In the genomic region with DNA sequence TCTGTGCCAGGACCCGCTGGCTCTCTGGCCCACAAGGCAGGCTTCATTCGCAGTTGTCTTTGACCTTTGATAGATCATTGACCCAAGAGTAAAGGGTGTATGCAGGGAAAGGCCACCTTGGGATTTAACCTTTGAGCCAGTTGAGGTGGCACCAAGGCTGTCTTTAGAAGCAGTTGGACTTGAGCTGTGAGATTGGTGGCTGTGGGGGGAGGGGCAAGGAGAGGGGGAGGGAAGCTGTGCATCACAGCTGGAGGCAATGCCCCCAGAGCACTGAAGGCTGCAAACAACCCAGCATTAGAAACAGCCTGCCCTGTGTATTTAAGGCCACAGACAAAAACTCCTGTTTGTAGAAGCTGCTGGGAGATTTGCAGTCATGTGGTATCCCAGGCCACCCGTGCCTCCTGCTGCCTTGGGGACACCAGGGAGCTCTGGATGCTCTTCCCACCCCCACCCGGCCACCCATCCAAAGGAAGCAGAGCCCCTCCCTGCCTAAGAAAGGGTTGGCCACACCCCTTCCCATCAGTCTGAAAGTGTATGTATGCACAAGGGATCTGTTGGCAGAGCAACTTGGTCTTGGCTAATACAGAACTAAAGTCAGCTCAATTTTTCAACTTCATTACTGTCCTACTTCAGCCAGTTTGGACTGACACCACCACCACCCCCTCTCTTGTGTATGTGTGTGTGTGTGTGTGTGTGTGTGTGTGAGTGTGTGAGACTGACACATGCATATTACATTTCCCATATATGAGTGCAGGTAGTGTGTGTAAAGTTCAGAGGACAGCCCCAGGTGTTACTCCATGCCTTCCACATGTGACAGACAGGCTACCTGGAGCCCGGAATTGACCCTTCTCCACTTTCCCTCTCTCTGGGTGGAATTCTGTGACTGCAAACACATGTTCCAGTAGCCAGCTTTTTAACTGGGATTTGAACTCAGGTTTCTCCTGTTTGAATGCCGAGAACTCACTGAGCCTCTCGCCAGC, we compare ENCODE assay signal across 9 mouse cellular contexts. TPM values are rescaled to one million over a fixed set of nuclear protein-coding genes. Genes with fewer than 3 reads are reported as not detected.
A peak's percentile ranks its signal among the peaks of the same experiment; 100 is the strongest.
DNase-seq lines count a peak whose midpoint lies in the region; ATAC-seq and TF ChIP-seq lines count a peak whose summit lies in the region.
"Had no signal": no experiment of that assay in that cellular context is flagged by ENCODE, and none has a peak within 500 bp of the region (broad histone marks: within the 10 kb centered on the region; RNA-seq: fewer than 3 reads in every experiment).

No protein-coding gene starts in this region.

- TF ChIP-seq POLR2A in thymus, adult 2 months (IDR thresholded peaks at IDR 0.05; ENCODE audit: control insufficient read depth, extremely low read depth, insufficient read depth, low read length, poor library complexity) = no peak

- H3K27ac ChIP-seq in hindbrain, embryonic 10.5 days = peak overlapping the region; percentile 64
- no peak overlapping the region; the same call in 1 of the 2 replicates for H3K27ac ChIP-seq in hindbrain, embryonic 13.5 days
- H3K27ac ChIP-seq in thymus, adult 2 months (ENCODE audit: control insufficient read depth, insufficient read depth, low read length) = peak overlapping the region; percentile 96
- no peak overlapping the region; the same call in 1 of the 2 replicates for H3K27ac ChIP-seq in lung, embryonic 16.5 days (ENCODE audit: low read length)
- H3K27ac ChIP-seq: forebrain, embryonic 13.5 days had no signal

- 49% methylated on average over 7 of the region's 7 CpGs for WGBS in hindbrain, embryonic 10.5 days
- WGBS in hindbrain, embryonic 13.5 days = 48% methylated on average over 7 of the region's 7 CpGs
- 82% methylated on average over 7 of the region's 7 CpGs for WGBS in thymus, adult 2 months
- 42% methylated on average over 7 of the region's 7 CpGs for WGBS in lung, embryonic 16.5 days

- H3K9me3 ChIP-seq in hindbrain, embryonic 10.5 days = no peaks in the 10 kb centered on the region
- H3K9me3 ChIP-seq in hindbrain, embryonic 13.5 days = no peaks in the 10 kb centered on the region
- no peaks in the 10 kb centered on the region for H3K9me3 ChIP-seq in lung, embryonic 16.5 days (ENCODE audit: control insufficient read depth, low read length)
- H3K9me3 ChIP-seq: forebrain, embryonic 13.5 days had no signal

- no peak for DNase-seq in hindbrain, embryonic 10.5 days (ENCODE audit: low spot score)
- DNase-seq in thymus, adult 2 months = peak; percentile 49
- DNase-seq in thymus, adult 18-20 months = no peak
- DNase-seq in embryo, embryonic 10 days (ENCODE audit: low spot score) = no peak
- DNase-seq in spleen, postnatal 14 days (ENCODE audit: low spot score in 2 of 2) = no peak

- no peak overlapping the region for H3K4me2 ChIP-seq in hindbrain, embryonic 13.5 days
- no peak overlapping the region for H3K4me2 ChIP-seq in lung, embryonic 16.5 days (ENCODE audit: low read depth, low read length)
- H3K4me2 ChIP-seq: forebrain, embryonic 13.5 days had no signal

- 0 out of 2 replicates have a peak, but pooled peaks cover 6% of the 10 kb centered on the region for H3K27me3 ChIP-seq in hindbrain, embryonic 10.5 days (ENCODE audit: insufficient read depth, poor library complexity, severe bottlenecking)
- no peaks in the 10 kb centered on the region for H3K27me3 ChIP-seq in hindbrain, embryonic 13.5 days
- H3K27me3 ChIP-seq in thymus, adult 2 months (ENCODE audit: control insufficient read depth, insufficient read depth, low read length) = no peaks in the 10 kb centered on the region
- H3K27me3 ChIP-seq in lung, embryonic 16.5 days (ENCODE audit: control insufficient read depth, insufficient read depth, low read depth, low read length) = no peaks in the 10 kb centered on the region
- H3K27me3 ChIP-seq: forebrain, embryonic 13.5 days had no signal

- H3K36me3 ChIP-seq in hindbrain, embryonic 10.5 days = no peaks in the 10 kb centered on the region
- no peaks in the 10 kb centered on the region for H3K36me3 ChIP-seq in hindbrain, embryonic 13.5 days
- H3K36me3 ChIP-seq in thymus, adult 2 months (ENCODE audit: control insufficient read depth, insufficient read depth, low read length) = no peaks in the 10 kb centered on the region
- no peaks in the 10 kb centered on the region for H3K36me3 ChIP-seq in lung, embryonic 16.5 days (ENCODE audit: control insufficient read depth, insufficient read depth, low read length)

- H3K9ac ChIP-seq in hindbrain, embryonic 13.5 days = no peak overlapping the region
- H3K9ac ChIP-seq in lung, embryonic 16.5 days (ENCODE audit: low read length) = no peak overlapping the region
- H3K9ac ChIP-seq: forebrain, embryonic 13.5 days had no signal

- ATAC-seq in hindbrain, embryonic 13.5 days (ENCODE audit: low FRiP score) = no peak
- peak; percentile 51 for ATAC-seq in lung, embryonic 16.5 days (ENCODE audit: low read depth)
- ATAC-seq in erythroblast, adult 5-6 weeks (replicated peaks; ENCODE audit: low FRiP score, poor library complexity, severe bottlenecking) = no peak
- ATAC-seq: forebrain, embryonic 13.5 days had no signal

- TF ChIP-seq CTCF in thymus, adult 2 months (IDR thresholded peaks at IDR 0.05; ENCODE audit: borderline replicate concordance, control insufficient read depth, extremely low read depth, insufficient read depth, low read length, poor library complexity) = no peak

- H3K4me1 ChIP-seq in hindbrain, embryonic 10.5 days (replicated peaks) = peaks cover 58% of the 10 kb centered on the region
- H3K4me1 ChIP-seq in hindbrain, embryonic 13.5 days (replicated peaks) = peaks cover 34% of the 10 kb centered on the region
- peaks cover 82% of the 10 kb centered on the region for H3K4me1 ChIP-seq in thymus, adult 2 months (replicated peaks; ENCODE audit: control insufficient read depth, insufficient read depth, low read length)
- H3K4me1 ChIP-seq in lung, embryonic 16.5 days (replicated peaks; ENCODE audit: control insufficient read depth, insufficient read depth, low read length) = peaks cover 31% of the 10 kb centered on the region

- H3K4me3 ChIP-seq in hindbrain, embryonic 10.5 days = no peak overlapping the region
- H3K4me3 ChIP-seq in hindbrain, embryonic 13.5 days = no peak overlapping the region
- H3K4me3 ChIP-seq in thymus, adult 2 months (ENCODE audit: control insufficient read depth, insufficient read depth, low read length) = no peak overlapping the region
- H3K4me3 ChIP-seq in lung, embryonic 16.5 days (ENCODE audit: low read length) = no peak overlapping the region
- H3K4me3 ChIP-seq: forebrain, embryonic 13.5 days had no signal

RNA-seq across cellular contexts. Expression of gene Trpm1, which starts 6.3 kb away (rescaled TPM):
- polyA plus RNA-seq in hindbrain, embryonic 10.5 days (2016; fragmentation: Nextera tagmentation; extraction: Ambion mirVana) = 2.0 and 6.1 TPM in 2 replicates
- 0.26 and 0.66 TPM in 2 replicates for polyA plus RNA-seq in hindbrain, embryonic 13.5 days (2015; fragmentation: Nextera tagmentation; extraction: Ambion mirVana)
- polyA plus RNA-seq in thymus, adult 2 months (2012; rRNA removed) = 1.7 and 2.3 TPM in 2 replicates
- 0.10 TPM in 1 of 2 replicates, not detected in the other for polyA plus RNA-seq in lung, embryonic 16.5 days (2015; fragmentation: Nextera tagmentation; extraction: Ambion mirVana)
- total RNA-seq in erythroblast, adult 5-6 weeks (2015; ENCODE audit: low replicate concordance) = not detected in 2 replicates
- total RNA-seq in erythroblast, adult 5-6 weeks (2017; ENCODE audit: low replicate concordance) = not detected in 2 replicates

Comparison
In these comparisons a context has a peak if more than half of its experiments do, and no peak if none do; other contexts are left out.
1. H3K27ac ChIP-seq: peak in hindbrain, embryonic 10.5 days (single experiment) and thymus, adult 2 months (single experiment); none in hindbrain, embryonic 13.5 days (single experiment) and lung, embryonic 16.5 days (single experiment).